Mouse (Mus musculus) forebrain, embryonic 13.5 days (tissue): ENCODE results near the gene Hoxb13. TPM values are rescaled to one million over a fixed set of nuclear protein-coding genes. Genes with fewer than 3 reads are reported as not detected.

Source experiments
- ATAC-seq: fragments of 200-750 bp; cut with Nextera tagmentation; 2 replicates; pipeline ENCODE4 v1.8.0; 2017
- H3K27ac ChIP-seq: fragments of 300-500 bp; sonication (generic); 2 replicates; pipeline ENCODE4 v1.5.1; 2015; ENCODE audit warnings: inconsistent platforms, mild to moderate bottlenecking, moderate library complexity
- H3K27me3 ChIP-seq: fragments of 300-500 bp; sonication (generic); 2 replicates; pipeline ENCODE4 v1.6.1; 2015; ENCODE audit warnings: mild to moderate bottlenecking, inconsistent platforms
- H3K36me3 ChIP-seq: fragments of 300-500 bp; sonication (generic); 2 replicates; pipeline ENCODE4 v1.6.1; 2015; ENCODE audit warnings: mild to moderate bottlenecking, inconsistent platforms; ENCODE audit not compliant: poor library complexity, severe bottlenecking
- H3K4me1 ChIP-seq: fragments of 300-500 bp; sonication (generic); 2 replicates; pipeline ENCODE4 v1.6.1; 2015; ENCODE audit warnings: inconsistent platforms
- H3K4me2 ChIP-seq: fragments of 300-500 bp; sonication (generic); 2 replicates; pipeline ENCODE4 v1.6.1; 2015; ENCODE audit warnings: inconsistent platforms, mild to moderate bottlenecking, moderate library complexity
- H3K4me3 ChIP-seq: fragments of 300-500 bp; sonication (generic); 2 replicates; pipeline ENCODE4 v1.5.1; 2015; ENCODE audit warnings: mild to moderate bottlenecking, inconsistent platforms
- H3K9ac ChIP-seq: fragments of 300-500 bp; sonication (generic); 2 replicates; pipeline ENCODE4 v1.6.1; 2015; ENCODE audit warnings: mild to moderate bottlenecking, inconsistent platforms
- H3K9me3 ChIP-seq: fragments of 300-500 bp; sonication (generic); replicated peaks from 2 replicates; pipeline ENCODE4 v1.6.1; 2016; ENCODE audit warnings: inconsistent platforms
- WGBS: fragments of 180-500 bp; shearing (Covaris S2); methylation state at CpG from one replicate; pipeline ENCODE4 v1.1.7; 2015; 5-methylcytosine and 5-hydroxymethylcytosine counted together
- polyA plus RNA-seq: library from polyadenylated mRNA; unstranded; fragments of >200 nt; fragmentation: Nextera tagmentation; extraction: Ambion mirVana; gene quantifications from 2 replicates; pipeline ENCODE4 v1.2.1, GENCODE M21; 2015

Hoxb13 gene
- polyA plus RNA-seq, result not detected in 2 replicates

DNA sequence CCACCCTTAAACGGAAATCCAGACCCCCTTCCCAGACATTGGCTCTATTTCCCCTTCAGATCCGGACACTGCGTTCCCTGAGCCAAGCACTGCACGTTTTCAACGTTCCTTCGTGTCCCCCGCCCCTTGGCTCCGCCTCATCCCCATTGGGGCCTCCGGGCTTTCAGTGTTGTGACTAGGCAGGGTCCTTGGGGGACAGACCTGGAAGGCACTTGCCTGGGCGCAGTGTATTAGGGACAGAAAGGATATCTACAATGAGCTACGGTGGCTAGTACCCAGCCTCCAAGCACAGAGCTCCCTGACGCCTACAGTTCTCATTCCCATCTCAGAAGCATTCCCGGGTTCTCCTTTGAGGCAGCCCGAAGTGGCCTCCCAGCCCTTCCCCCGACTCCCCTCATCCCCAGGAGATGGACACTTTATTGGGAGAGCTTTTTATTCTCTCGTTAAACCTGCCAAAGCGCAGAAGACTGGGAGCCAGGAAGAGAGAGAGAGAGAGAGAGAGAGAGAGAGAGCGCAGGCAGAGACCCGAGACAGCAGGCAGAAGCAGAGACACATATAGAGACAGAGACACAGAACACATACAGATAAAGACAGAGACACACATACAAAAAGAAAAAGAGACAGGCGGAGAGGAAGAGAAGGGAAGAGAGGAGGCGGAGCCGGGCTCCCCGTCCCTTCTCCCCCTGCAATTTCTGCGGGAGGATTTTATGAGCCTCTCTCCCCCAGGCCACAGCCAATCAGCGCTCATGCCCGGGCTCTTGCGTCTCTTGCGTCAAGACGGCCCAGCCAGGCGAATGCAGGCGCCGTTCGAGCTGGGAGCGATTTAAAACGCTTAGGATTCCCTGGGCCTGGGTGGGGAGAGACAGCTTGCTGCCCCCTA lies at the start of gene Hoxb13:
TSS of gene Hoxb13 (plus strand) at position 796 of the 880 bp plus-strand sequence.
- Histone ChIP-seq H3K27me3 (peaks cover 100% of the 10 kb centered on the region), H3K9me3 (no peaks in the 10 kb centered on the region), H3K4me3 (0 out of 2 replicates have a peak within 1 kb of the TSS, but pooled peaks have one; percentile 2), H3K27ac (no peak within 1 kb of the TSS), H3K9ac (no peak within 1 kb of the TSS), H3K4me2 (peak within 1 kb of the TSS; percentile 34), H3K36me3 (no peaks in the 10 kb centered on the region), H3K4me1 (0 out of 2 replicates have a peak, but pooled peaks cover 4% of the 10 kb centered on the region)
- ATAC-seq, result 0 out of 2 replicates have a peak, but pooled peaks have one; percentile 36
- WGBS, result under 1% methylated on average over 35 of the region's 35 CpGs

DNA sequence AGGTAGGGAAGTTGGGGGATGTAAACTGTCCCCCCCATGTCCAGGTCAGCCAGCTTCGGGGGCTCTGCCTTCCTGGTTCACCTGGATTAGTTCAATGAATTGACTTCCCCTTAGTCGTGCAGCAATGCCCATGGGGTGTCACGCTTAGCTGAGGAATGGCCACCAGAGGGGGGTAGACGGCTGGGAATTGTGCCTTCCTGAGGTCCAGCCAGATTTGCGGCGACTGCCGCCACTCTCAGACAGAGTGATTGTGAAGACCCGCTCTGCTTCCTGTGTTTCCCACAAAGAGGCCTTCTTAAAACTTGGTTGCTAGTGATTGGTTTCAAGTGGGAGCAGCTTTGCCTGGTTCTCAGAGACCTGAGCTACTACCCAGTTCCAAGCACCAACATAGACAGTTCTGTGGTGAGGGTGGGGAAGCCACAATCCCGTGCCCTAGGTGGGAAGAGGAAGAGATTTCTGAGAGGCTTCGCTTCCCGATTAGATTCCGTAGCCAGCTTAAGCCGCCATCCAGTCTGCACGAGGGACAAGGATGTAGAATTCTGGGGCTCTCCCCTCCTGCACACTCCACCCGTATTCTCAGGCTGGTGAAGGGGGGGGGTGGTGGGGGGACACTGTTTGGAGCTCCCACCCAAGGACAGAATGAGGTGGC lies 48.4 kb upstream of the Hoxb13 start:
- Histone ChIP-seq H3K9ac (no peak overlapping the region), H3K4me1 (peaks cover 4% of the 10 kb centered on the region; the same call in 1 of the 2 replicates), H3K4me2 (peak overlapping the region; percentile 43), H3K27me3 (peaks cover 61% of the 10 kb centered on the region), H3K27ac (no peak overlapping the region), H3K9me3 (no peaks in the 10 kb centered on the region), H3K36me3 (no peaks in the 10 kb centered on the region), H3K4me3 (peak overlapping the region; percentile 14; the same call in 1 of the 2 replicates)
- 2% methylated on average over 15 of the region's 15 CpGs for WGBS
- ATAC-seq, result no peak

DNA sequence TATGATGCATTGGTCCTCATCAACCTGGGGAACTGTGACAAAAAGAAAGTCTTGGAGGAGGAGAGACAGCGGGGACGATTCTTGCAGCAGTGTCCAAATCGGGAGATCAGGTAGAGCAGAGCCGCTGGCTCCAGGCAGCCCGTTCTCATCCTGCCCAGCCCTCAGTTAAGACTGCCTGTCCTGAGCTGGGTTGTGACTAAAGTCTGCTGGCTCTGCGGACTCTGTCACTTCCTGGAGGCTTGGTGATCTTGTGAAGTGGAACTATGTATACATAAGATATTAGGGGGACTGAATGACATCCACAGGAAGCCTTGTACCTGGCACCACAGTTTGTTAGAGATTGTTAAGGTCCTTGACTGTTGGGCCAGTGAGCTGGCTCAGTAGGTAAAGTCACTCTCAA lies 46.6 kb upstream of the Hoxb13 start:
- Histone ChIP-seq H3K9me3 (no peaks in the 10 kb centered on the region), H3K4me1 (peaks cover 4% of the 10 kb centered on the region; the same call in 1 of the 2 replicates), H3K4me3 (no peak overlapping the region), H3K27ac (no peak overlapping the region), H3K36me3 (no peaks in the 10 kb centered on the region), H3K9ac (no peak overlapping the region), H3K4me2 (no peak overlapping the region), H3K27me3 (peaks cover 67% of the 10 kb centered on the region)
- ATAC-seq, result no peak
- 81% methylated on average over 6 of the region's 6 CpGs for WGBS

DNA sequence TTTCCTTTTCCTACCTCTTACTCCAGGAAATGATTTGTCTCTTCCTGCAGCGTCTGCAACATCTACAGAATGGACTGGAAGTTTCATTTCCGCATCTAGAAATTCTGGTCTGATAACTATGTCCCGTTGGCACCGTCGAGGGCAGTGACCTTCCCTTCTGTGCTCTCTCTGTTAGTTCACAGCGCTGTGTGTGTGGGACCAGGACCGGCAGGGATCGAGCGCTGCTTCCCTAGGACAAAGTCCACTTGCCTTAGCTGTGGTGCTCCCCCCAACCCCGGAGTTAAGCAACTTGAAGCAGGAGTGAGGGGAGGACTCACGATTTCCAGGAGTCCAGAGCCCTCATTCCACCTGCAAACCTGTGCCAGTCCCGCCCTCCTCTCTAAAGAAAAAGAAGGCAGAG lies 29.3 kb upstream of the Hoxb13 start:
- WGBS, result 74% methylated on average over 12 of the region's 12 CpGs
- H3K4me2 ChIP-seq, result no peak overlapping the region
- no peak for ATAC-seq
- no peak overlapping the region for H3K27ac ChIP-seq
- no peaks in the 10 kb centered on the region for H3K36me3 ChIP-seq
- peaks cover 77% of the 10 kb centered on the region for H3K27me3 ChIP-seq
- H3K9me3 ChIP-seq, result 0 out of 2 replicates have a peak, but pooled peaks cover 3% of the 10 kb centered on the region
- H3K4me1 ChIP-seq, result no peaks in the 10 kb centered on the region
- no peak overlapping the region for H3K4me3 ChIP-seq
- no peak overlapping the region for H3K9ac ChIP-seq

DNA sequence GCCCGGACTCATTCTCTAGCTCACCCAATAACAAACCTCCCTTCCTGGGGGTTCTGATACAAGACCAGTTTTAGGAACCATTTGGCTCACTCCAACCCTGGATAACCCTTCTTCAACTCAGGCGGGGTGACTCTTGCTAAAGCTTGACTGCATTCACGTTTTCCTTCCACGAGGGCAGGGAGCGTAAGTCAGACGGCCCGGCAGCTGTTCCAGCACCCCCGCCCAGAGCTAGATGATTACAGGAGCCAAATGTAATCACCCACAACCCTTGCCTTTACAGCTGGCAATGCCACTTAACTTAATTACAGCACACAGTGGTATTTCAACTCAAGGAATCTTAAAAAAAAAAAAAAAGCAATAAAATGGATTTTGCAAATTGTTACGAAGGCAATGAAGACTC lies 26.0 kb upstream of the Hoxb13 start:
- H3K27me3 ChIP-seq, result peaks cover 97% of the 10 kb centered on the region
- no peak overlapping the region for H3K9ac ChIP-seq
- no peaks in the 10 kb centered on the region for H3K9me3 ChIP-seq
- no peak overlapping the region for H3K4me3 ChIP-seq
- 32% methylated on average over 9 of the region's 9 CpGs for WGBS
- H3K4me1 ChIP-seq, result no peaks in the 10 kb centered on the region
- no peak overlapping the region for H3K27ac ChIP-seq
- H3K36me3 ChIP-seq, result no peaks in the 10 kb centered on the region
- H3K4me2 ChIP-seq, result no peak overlapping the region
- ATAC-seq, result no peak

DNA sequence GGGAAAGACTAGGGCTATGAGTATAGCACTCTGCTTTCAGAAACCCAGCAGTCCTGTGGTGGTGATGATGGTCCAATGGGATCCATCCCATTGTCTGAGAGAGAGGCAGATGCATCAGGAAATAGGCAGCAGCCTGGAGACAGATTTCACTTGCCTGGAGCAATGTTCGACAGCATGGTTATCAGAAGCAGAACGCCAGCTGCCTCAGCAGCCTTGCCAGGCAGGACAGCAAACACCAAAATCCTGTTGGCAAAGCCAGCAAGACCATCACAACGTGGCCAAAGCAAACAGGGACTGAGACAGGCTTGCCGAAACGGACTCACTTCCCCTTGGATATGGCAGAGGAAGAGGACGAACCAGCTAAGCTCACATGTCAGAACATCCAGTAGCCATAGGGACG lies 25.1 kb upstream of the Hoxb13 start:
- 10% methylated on average over 7 of the region's 7 CpGs for whole genome bisulfite sequencing
- no peak overlapping the region for H3K9ac ChIP-seq
- no peaks in the 10 kb centered on the region for H3K4me1 ChIP-seq
- no peak overlapping the region for H3K27ac ChIP-seq
- no peaks in the 10 kb centered on the region for H3K9me3 ChIP-seq
- peaks cover 100% of the 10 kb centered on the region for H3K27me3 ChIP-seq
- H3K4me3 ChIP-seq, result no peak overlapping the region
- no peaks in the 10 kb centered on the region for H3K36me3 ChIP-seq
- H3K4me2 ChIP-seq, result no peak overlapping the region
- ATAC-seq, result no peak

DNA sequence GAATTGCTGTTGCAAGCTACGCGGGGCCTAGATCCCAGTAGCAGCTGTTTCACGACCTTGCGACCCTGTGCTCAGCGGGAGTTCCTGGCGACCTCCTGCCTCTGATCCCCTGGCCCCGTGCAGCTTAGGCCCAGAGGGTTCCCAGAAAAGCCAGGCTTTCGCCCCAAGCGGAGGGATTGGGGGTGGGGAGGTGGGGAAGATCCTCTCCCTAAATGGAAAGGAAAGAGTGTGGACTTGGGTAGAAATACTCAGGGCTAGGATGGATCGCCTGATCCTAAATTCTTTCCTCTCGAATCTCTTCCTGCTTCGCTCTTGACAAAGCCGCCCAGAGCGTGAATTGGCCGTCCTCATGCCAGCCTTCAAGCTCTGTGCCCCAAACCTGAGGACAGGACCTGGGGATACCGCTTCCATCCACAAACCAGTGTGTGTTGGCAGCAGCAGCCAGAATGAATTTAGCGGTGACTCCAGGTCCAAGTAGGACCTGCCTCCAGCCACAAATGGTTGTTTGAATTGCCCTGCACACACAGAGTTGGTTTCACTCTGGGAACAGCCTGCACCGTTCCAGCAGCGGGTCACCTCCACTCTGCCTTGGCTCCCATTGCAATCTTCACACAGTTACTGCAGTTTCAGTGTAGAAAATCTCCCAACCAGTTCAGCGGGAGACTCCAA lies 23.3 kb upstream of the Hoxb13 start:
- peaks cover 100% of the 10 kb centered on the region for H3K27me3 ChIP-seq

DNA sequence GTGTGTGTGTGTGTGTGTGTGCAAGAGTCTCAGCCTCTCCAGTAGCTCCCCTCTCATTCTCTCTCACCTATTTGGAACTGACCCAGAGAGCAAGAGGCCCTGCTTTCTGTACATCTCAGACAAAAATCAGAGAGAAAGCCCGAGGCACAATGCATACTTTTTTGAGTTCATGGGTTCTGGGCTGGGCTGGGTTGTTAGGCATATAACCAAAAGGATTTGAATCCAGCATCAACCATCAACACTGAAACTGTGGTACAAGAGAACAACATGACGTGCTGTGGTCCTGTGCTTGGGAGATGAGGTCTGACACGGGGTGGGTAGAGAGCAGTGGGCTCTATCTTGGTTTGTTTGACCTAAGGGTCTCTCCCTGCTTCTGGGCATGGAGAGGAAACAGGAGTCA lies 22.5 kb upstream of the Hoxb13 start:
- Histone ChIP-seq H3K4me2 (no peak overlapping the region), H3K27ac (no peak overlapping the region), H3K9me3 (no peaks in the 10 kb centered on the region), H3K4me3 (no peak overlapping the region), H3K4me1 (no peaks in the 10 kb centered on the region), H3K9ac (no peak overlapping the region), H3K36me3 (no peaks in the 10 kb centered on the region), H3K27me3 (peaks cover 100% of the 10 kb centered on the region)
- no peak for ATAC-seq
- WGBS, result 5% methylated on average over 3 of the region's 3 CpGs

More for the DNA sequence above, 23.3 kb upstream of the Hoxb13 start:
- under 1% methylated on average over 20 of the region's 20 CpGs for WGBS
- no peak for ATAC-seq
- H3K9me3 ChIP-seq, result no peaks in the 10 kb centered on the region
- no peak overlapping the region for H3K9ac ChIP-seq
- H3K4me3 ChIP-seq, result no peak overlapping the region
- no peaks in the 10 kb centered on the region for H3K36me3 ChIP-seq
- H3K4me2 ChIP-seq, result no peak overlapping the region
- no peak overlapping the region for H3K27ac ChIP-seq
- H3K4me1 ChIP-seq, result no peaks in the 10 kb centered on the region

DNA sequence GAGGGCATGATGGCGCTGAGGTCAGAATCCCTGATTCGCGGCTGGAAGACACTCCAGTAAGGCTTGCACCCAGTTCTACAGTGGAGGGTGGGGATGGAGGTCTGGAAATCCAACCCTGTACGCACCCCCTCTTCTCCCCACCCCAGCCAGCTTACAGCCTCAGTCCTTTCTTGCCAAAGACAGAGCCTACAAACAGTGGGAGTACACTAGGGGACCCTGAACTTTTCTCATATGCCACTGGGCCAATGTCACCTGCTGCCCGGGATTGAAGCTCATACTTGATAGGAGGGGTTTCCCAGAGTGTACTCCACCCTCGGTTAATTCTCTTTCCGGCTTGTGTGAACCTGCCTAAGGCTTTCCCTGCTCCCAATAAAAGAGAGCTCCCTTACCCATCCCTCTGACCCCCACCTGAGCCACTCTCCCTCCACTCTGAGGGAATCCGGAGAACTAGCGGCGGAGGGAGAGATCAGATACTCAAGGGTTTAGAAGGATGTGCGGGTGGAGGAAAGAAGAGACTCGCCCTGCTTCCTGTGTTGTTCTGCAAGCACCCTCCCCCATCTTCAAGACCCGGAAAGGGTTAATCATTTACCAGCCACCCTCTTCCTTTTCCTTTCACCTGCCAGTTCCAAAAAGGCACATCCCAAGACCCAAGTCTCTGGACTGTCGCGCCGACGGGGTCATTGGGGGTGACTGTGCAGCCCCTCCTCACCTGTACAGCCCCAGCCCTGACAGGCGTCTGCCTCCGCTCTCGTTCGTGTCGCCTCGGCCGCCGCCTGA lies 21.4 kb upstream of the Hoxb13 start:
- no peak overlapping the region for H3K27ac ChIP-seq
- peaks cover 100% of the 10 kb centered on the region for H3K27me3 ChIP-seq
- no peak for ATAC-seq
- H3K9me3 ChIP-seq, result no peaks in the 10 kb centered on the region
- H3K4me1 ChIP-seq, result no peaks in the 10 kb centered on the region
- no peak overlapping the region for H3K4me2 ChIP-seq
- H3K4me3 ChIP-seq, result no peak overlapping the region
- 1% methylated on average over 25 of the region's 25 CpGs for WGBS
- no peaks in the 10 kb centered on the region for H3K36me3 ChIP-seq
- no peak overlapping the region for H3K9ac ChIP-seq

DNA sequence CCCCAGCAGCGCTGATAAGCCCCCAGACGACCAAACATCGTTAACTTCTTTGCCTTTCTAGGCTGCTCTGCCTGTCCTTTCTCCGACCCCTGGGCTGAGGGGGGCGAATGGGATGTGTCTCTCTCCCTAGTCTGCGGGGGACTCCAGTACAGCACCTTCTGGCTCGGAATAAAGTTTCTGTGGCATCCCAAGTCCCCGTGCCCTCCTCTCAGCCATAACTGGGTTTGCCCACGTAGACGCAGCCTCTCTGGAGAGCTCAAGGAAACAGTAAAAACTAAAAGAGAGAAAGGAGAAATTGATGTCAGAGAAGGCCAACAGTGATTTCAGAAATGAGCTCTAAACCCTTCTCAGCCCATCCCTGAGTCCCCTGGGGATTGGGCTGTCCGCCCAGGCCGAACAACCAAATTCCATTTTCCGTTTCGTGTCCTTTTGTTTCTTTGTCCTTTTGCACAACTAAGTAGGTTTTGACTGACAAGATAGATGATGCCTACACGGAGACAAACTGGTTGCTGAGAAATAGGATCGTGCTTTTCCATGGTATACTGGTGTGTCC lies 20.8 kb upstream of the Hoxb13 start:
- Histone ChIP-seq H3K4me2 (no peak overlapping the region), H3K9ac (no peak overlapping the region), H3K36me3 (no peaks in the 10 kb centered on the region), H3K9me3 (no peaks in the 10 kb centered on the region), H3K4me1 (no peaks in the 10 kb centered on the region), H3K4me3 (no peak overlapping the region), H3K27me3 (peaks cover 100% of the 10 kb centered on the region), H3K27ac (no peak overlapping the region)
- WGBS, result under 1% methylated on average over 16 of the region's 16 CpGs
- ATAC-seq, result no peak

DNA sequence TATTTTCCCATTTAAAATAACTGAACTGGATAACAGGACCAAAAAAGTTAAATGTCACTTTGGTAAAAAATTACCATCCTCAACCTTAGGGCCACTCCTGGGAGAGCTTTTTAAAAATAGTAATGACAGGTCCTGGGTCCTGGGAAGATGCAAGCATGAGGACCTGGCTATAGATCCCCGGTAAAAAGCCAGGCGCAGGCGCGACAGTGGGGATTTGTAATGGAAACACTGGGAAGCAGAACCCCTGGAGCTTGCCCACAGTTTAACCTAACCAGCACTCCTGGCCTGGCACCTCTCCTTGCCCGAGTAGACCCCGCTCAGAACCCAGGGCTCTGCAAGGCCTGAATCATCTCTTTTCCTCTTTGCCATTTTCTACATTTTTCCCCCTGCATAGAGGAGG lies 19.2 kb upstream of the Hoxb13 start:
- Histone ChIP-seq H3K4me3 (no peak overlapping the region), H3K4me2 (no peak overlapping the region), H3K27me3 (peaks cover 100% of the 10 kb centered on the region), H3K36me3 (no peaks in the 10 kb centered on the region), H3K9me3 (no peaks in the 10 kb centered on the region), H3K9ac (no peak overlapping the region), H3K4me1 (no peaks in the 10 kb centered on the region), H3K27ac (no peak overlapping the region)
- ATAC-seq, result no peak
- WGBS, result 2% methylated on average over 6 of the region's 6 CpGs
